Mouse (Mus musculus) urinary bladder, adult 2 months (tissue): ENCODE measurements around the gene Gm5142. TPM values are rescaled to one million over a fixed set of nuclear protein-coding genes. Genes with fewer than 3 reads are reported as not detected.

Experiments
- DNase-seq: peaks from one replicate; pipeline ENCODE4 v3.0.0; 2022; ENCODE audit warnings: low spot score
- polyA plus RNA-seq: library from polyadenylated mRNA; depleted of rRNA; stranded (reverse); fragments of >200 nt; gene quantifications from 2 replicates; pipeline ENCODE4 v1.2.3, GENCODE M21; 2012; rRNA removed

The Gm5142 gene
- not detected in 2 replicates for polyA plus RNA-seq

- no peak for DNase-seq
Observed at GRCm38 (mm10) chr14:59178649-59179048, at the start of gene Gm5142. TSS of gene Gm5142 (minus strand) at chr14:59178749.

DNA sequence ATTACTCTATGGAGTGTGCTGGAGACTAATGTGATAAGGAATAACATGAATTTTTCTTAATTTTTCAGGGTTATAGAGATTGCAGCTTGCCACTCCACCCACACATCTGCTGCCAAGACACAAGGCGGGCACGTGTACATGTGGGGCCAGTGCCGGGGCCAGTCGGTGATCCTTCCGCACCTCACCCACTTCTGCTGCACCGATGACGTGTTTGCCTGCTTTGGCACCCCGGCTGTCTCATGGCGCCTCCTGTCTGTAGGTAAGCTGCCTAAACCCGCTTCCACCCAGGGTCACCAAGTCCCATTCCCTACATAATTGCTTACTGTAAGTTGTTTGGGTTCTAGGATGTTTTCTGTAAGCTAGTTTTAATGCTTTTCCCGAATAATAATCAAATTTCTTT is 47.7 kb upstream of the Gm5142 start:
- DNase-seq, result no peak

DNA sequence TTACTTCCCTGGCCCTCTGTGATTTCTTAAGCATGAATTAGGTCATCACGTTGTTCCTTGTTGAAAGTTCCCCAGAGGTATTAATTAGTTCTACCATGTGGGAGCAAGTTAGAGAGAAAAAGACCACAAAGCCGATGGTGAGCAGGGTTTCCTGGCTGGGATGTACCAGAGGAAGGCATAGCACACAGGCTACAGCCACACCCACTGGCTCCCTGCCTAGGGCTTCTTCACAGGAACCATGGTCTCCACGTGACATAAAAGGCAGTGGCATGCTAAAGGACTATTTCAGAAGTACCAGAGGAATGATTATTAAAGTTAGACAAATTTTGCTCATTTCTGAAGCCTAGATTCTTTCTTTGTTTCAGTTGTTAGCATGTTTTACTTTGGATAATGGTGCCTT is 40.7 kb upstream of the Gm5142 start:
- no peak for DNase-seq

GRCm38 (mm10) chr14:59209816-59210215 is 31.3 kb upstream of the Gm5142 start:
- no peak for DNase-seq

- no peak for DNase-seq
Observed at GRCm38 (mm10) chr14:59209003-59209402, 30.5 kb upstream of the Gm5142 start.

- DNase-seq, result no peak
Observed at GRCm38 (mm10) chr14:59205976-59206583, 27.5 kb upstream of the Gm5142 start.

DNA sequence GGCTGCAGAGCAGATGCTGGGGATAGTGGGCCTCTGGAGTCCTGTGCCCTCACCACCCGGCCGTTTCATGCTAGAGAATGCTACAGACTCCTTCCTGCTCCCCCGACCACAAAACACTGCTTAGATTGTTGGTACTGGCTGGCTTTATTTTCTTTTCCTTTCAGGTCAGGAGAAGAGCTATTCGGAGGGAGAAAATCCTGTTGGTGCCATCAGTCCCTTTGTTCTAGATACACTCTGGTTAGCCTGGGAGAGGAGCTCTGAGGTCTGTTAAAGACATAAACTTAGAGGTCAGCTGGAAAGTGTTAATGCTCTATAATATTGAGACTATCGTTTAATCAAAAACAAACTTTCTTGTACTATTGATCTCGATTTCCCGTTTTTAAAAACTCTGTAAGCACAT is 26.9 kb upstream of the Gm5142 start:
- no peak for DNase-seq

GRCm38 (mm10) chr14:59201604-59202215 is 23.2 kb upstream of the Gm5142 start:
- DNase-seq, result no peak

- peak; percentile 94 for DNase-seq
Observed at GRCm38 (mm10) chr14:59200711-59201603, 22.4 kb upstream of the Gm5142 start, which contains the start of gene Rcbtb1. TSS of gene Rcbtb1 (plus strand) at chr14:59201209.

GRCm38 (mm10) chr14:59186121-59186520 is 7.6 kb upstream of the Gm5142 start:
- no peak for DNase-seq

- no peak for DNase-seq
Observed at GRCm38 (mm10) chr14:59185514-59185913, 7.0 kb upstream of the Gm5142 start.

DNA sequence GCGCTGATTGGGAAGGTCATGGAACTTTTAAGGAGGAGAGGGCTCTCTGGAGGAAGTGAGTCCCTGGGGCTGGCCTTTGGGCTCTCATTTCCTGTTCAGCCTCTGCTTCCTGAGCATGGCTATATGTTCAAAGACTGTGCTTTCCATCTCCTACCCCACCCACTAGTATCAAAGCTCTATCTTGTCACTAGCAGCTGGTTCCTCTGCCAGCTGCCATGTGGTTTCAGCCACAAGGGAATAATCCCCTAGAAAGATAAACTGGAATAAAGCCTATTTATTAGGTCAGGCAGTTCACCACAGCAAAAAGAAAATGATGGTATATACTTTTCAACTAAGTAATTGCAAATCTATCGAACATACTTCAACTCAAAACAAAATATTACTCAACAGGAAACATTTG is 4.2 kb upstream of the Gm5142 start:
- no peak for DNase-seq

- DNase-seq, result no peak
Observed at GRCm38 (mm10) chr14:59157016-59157698, 21.4 kb downstream of the Gm5142 start.

DNA sequence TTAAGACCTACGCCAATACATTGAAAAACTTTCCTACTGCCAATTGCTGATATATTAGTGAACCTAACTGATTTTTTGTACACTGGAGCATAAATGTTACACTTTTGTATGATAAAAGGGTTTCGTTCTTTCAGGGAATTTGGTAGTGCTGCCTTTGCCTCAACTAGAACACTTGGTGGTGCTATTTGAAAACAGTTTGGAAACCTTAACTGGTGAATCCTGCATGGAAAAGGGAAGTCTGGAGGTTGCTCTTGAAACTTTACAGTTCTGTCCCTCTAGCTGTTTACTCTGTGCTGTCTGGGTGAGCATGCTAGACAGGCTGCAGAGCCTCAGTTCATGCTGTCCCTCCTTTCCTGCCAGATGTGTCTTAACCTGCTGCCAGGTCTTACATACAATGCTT is 23.0 kb downstream of the Gm5142 start:
- no peak for DNase-seq

DNA sequence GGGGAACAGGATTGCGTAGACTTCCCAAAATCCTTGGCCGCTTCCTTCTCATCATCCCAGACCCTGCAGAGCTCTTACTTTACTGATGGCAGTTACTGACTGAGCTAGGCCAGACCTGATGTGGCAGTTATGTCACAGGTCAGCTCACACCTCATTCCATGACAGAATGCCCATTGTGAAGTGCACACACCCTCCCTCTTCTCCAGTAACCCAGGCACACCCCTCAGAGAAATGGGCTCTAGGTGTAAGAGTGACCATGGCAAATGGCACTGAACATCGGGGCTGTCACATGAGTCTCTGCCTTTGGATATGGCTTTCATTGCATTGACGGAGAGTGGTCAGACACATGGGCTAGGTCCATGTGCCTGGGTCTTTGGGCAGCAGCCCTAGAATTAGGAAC is 35.8 kb downstream of the Gm5142 start, which contains the start of gene 1700129C05Rik:
Gene 1700129C05Rik (minus strand): TSS at position 101 of the 400 bp plus-strand sequence.
- no peak for DNase-seq

DNA sequence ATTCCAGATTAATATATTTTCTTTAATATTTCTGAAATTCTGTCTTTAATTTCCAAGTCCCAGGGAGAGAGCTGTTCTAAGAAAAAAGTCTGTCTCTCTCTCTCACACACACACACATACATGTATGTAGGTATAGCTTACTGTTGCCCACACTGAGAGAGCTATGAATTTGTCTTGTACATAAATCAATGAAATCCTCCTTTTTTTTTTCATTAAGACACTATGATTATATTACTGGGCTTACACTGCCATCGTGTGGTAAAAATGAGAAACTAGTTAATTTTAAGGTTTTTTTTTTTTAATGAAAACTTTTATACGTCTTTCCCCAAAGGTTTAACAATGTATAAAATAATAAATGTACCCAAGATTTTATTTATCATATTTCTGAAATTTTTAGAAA is 64.3 kb downstream of the Gm5142 start:
- DNase-seq, result no peak

Other genes with a start within 250 kb of the Gm5142 start
- gene 1700129C05Rik, start 35.9 kb downstream of the Gm5142 start, polyA plus RNA-seq, result not detected in 2 replicates
- 26.7 and 27.7 TPM in 2 replicates for gene Rcbtb1, start 22.5 kb upstream of the Gm5142 start, polyA plus RNA-seq
- 0.60 and 0.98 TPM in 2 replicates for gene Gm6904, start 81.5 kb upstream of the Gm5142 start, polyA plus RNA-seq
- gene Phf11a, start 118.8 kb upstream of the Gm5142 start, polyA plus RNA-seq, result 1.4 and 1.6 TPM in 2 replicates
- gene Phf11b, start 162.6 kb upstream of the Gm5142 start, polyA plus RNA-seq, result 3.1 and 3.7 TPM in 2 replicates
- gene Phf11d, start 186.7 kb upstream of the Gm5142 start, polyA plus RNA-seq, result 20.0 and 21.8 TPM in 2 replicates
- 1.9 and 2.5 TPM in 2 replicates for gene Phf11c, start 216.6 kb upstream of the Gm5142 start, polyA plus RNA-seq